Mouse (Mus musculus): ENCODE results near the gene Kcnq1.

DNA sequence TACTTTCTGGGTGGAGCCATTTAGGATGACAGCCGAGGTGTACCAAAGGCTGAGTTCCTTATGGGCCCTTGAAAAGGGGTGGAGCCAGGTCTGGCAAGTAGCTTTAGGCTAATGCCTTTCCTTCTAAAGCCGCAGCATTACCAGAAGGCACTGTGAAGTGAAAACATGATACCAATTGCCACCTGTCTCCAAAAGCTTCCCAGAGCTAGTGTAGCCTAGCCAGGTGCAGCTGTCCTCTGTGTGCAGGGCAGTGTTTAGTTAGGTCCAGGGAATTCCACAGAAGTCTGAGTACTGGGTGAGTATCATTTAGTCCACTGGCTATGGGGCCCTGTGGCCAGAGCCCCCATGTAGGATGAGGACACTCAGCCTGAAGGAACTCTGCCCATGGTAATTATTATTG, 30.0 kb downstream of the Kcnq1 start:
- TF ChIP-seq CTCF (IDR thresholded peaks at IDR 0.05; ENCODE audit: low read depth): no peak
- no peak for TF ChIP-seq EP300 (optimal IDR thresholded peaks at IDR 0.05)
